Mouse (Mus musculus): ENCODE data around the gene Itpkc. TPM values are rescaled to one million over a fixed set of nuclear protein-coding genes. Genes with fewer than 3 reads are reported as not detected.
A peak's percentile ranks its signal among the peaks of the same experiment; 100 is the strongest.

The Itpkc gene
- polyA plus RNA-seq, 1 experiment = 12.4 TPM

GRCm38 (mm10) chr7:27224877-27225575, 3.4 kb downstream of the Itpkc start:
- TF ChIP-seq POLR2A (IDR thresholded peaks at IDR 0.05; ENCODE audit: borderline replicate concordance, insufficient read depth, low read length) (no peak), CTCF (IDR thresholded peaks at IDR 0.05; ENCODE audit: borderline replicate concordance, insufficient read depth, low read depth, low read length) (no peak)
- Histone ChIP-seq H3K27me3 (ENCODE audit: control insufficient read depth, insufficient read depth, low read length) (no peaks in the 10 kb centered on the region), H3K4me1 (ENCODE audit: control insufficient read depth, insufficient read depth, low read length) (peaks cover 17% of the 10 kb centered on the region), H3K4me3 (replicated peaks; ENCODE audit: insufficient read depth, low read depth, low read length) (peak overlapping the region; percentile 60), H3K27ac (ENCODE audit: insufficient read depth, low read length) (peak overlapping the region; percentile 14; the same call in 1 of the 2 replicates)
- WGBS = 20% methylated on average over 11 of the region's 11 CpGs
- peak; percentile 39 to 44 for DNase-seq

GRCm38 (mm10) chr7:27222538-27222937, 5.9 kb downstream of the Itpkc start:
- Histone ChIP-seq H3K4me3 (replicated peaks; ENCODE audit: insufficient read depth, low read depth, low read length) (no peak overlapping the region), H3K4me1 (ENCODE audit: control insufficient read depth, insufficient read depth, low read length) (peaks cover 25% of the 10 kb centered on the region), H3K27me3 (ENCODE audit: control insufficient read depth, insufficient read depth, low read length) (no peaks in the 10 kb centered on the region), H3K27ac (ENCODE audit: insufficient read depth, low read length) (no peak overlapping the region)
- no peak for TF ChIP-seq CTCF (IDR thresholded peaks at IDR 0.05; ENCODE audit: borderline replicate concordance, insufficient read depth, low read depth, low read length)
- no peak for DNase-seq
- WGBS = 80% methylated on average over 1 of the region's 1 CpGs

- H3K4me3 ChIP-seq (replicated peaks; ENCODE audit: insufficient read depth, low read depth, low read length) = no peak overlapping the region
- H3K27ac ChIP-seq (ENCODE audit: insufficient read depth, low read length) = no peak overlapping the region
- no peak for DNase-seq
- 22% methylated on average over 6 of the region's 6 CpGs for WGBS
- TF ChIP-seq CTCF (IDR thresholded peaks at IDR 0.05; ENCODE audit: borderline replicate concordance, insufficient read depth, low read depth, low read length) (no peak), POLR2A (IDR thresholded peaks at IDR 0.05; ENCODE audit: borderline replicate concordance, insufficient read depth, low read length) (no peak)
- no peaks in the 10 kb centered on the region for H3K27me3 ChIP-seq (ENCODE audit: control insufficient read depth, insufficient read depth, low read length)
- peaks cover 28% of the 10 kb centered on the region for H3K4me1 ChIP-seq (ENCODE audit: control insufficient read depth, insufficient read depth, low read length)
These were observed 6.5 kb downstream of the Itpkc start for GRCm38 (mm10) chr7:27221939-27222338.

- no peak overlapping the region for H3K4me3 ChIP-seq (replicated peaks; ENCODE audit: insufficient read depth, low read depth, low read length)
- no peak overlapping the region for H3K27ac ChIP-seq (ENCODE audit: insufficient read depth, low read length)
- TF ChIP-seq POLR2A (IDR thresholded peaks at IDR 0.05; ENCODE audit: borderline replicate concordance, insufficient read depth, low read length) (no peak), CTCF (IDR thresholded peaks at IDR 0.05; ENCODE audit: borderline replicate concordance, insufficient read depth, low read depth, low read length) (no peak)
- no peak for DNase-seq
- H3K27me3 ChIP-seq (ENCODE audit: control insufficient read depth, insufficient read depth, low read length) = no peaks in the 10 kb centered on the region
- peaks cover 29% of the 10 kb centered on the region for H3K4me1 ChIP-seq (ENCODE audit: control insufficient read depth, insufficient read depth, low read length)
- WGBS = 75% methylated on average over 11 of the region's 11 CpGs
These were observed 8.5 kb downstream of the Itpkc start for GRCm38 (mm10) chr7:27219937-27220336.

GRCm38 (mm10) chr7:27218586-27218985, 9.9 kb downstream of the Itpkc start:
- DNase-seq = peak; percentile 71 to 91

GRCm38 (mm10) chr7:27212626-27213025, 15.8 kb downstream of the Itpkc start:
- Histone ChIP-seq H3K27me3 (ENCODE audit: control insufficient read depth, insufficient read depth, low read length) (no peaks in the 10 kb centered on the region), H3K27ac (ENCODE audit: insufficient read depth, low read length) (peak overlapping the region; percentile 39; the same call in 1 of the 2 replicates), H3K4me3 (replicated peaks; ENCODE audit: insufficient read depth, low read depth, low read length) (no peak overlapping the region), H3K4me1 (ENCODE audit: control insufficient read depth, insufficient read depth, low read length) (peaks cover 15% of the 10 kb centered on the region)
- WGBS = 6% methylated on average over 2 of the region's 2 CpGs
- DNase-seq = peak; percentile 27 to 38
- TF ChIP-seq CTCF (IDR thresholded peaks at IDR 0.05; ENCODE audit: borderline replicate concordance, insufficient read depth, low read depth, low read length) = no peak
- TF ChIP-seq POLR2A (IDR thresholded peaks at IDR 0.05; ENCODE audit: borderline replicate concordance, insufficient read depth, low read length) = no peak

More at GRCm38 (mm10) chr7:27218586-27218985, 9.9 kb downstream of the Itpkc start:
- Histone ChIP-seq H3K4me1 (ENCODE audit: control insufficient read depth, insufficient read depth, low read length) (peaks cover 19% of the 10 kb centered on the region), H3K27ac (ENCODE audit: insufficient read depth, low read length) (peak overlapping the region; percentile 93), H3K4me3 (replicated peaks; ENCODE audit: insufficient read depth, low read depth, low read length) (no peak overlapping the region), H3K27me3 (ENCODE audit: control insufficient read depth, insufficient read depth, low read length) (no peaks in the 10 kb centered on the region)
- 16% methylated on average over 7 of the region's 7 CpGs for WGBS
- TF ChIP-seq POLR2A (IDR thresholded peaks at IDR 0.05; ENCODE audit: borderline replicate concordance, insufficient read depth, low read length) (no peak), CTCF (IDR thresholded peaks at IDR 0.05; ENCODE audit: borderline replicate concordance, insufficient read depth, low read depth, low read length) (no peak)

- TF ChIP-seq POLR2A (IDR thresholded peaks at IDR 0.05; ENCODE audit: borderline replicate concordance, insufficient read depth, low read length) (no peak), CTCF (IDR thresholded peaks at IDR 0.05; ENCODE audit: borderline replicate concordance, insufficient read depth, low read depth, low read length) (no peak)
- WGBS = 50% methylated on average over 8 of the region's 8 CpGs
- Histone ChIP-seq H3K27me3 (ENCODE audit: control insufficient read depth, insufficient read depth, low read length) (no peaks in the 10 kb centered on the region), H3K27ac (ENCODE audit: insufficient read depth, low read length) (peak overlapping the region; percentile 20), H3K4me3 (replicated peaks; ENCODE audit: insufficient read depth, low read depth, low read length) (no peak overlapping the region), H3K4me1 (ENCODE audit: control insufficient read depth, insufficient read depth, low read length) (peaks cover 11% of the 10 kb centered on the region)
- peak; percentile 57 to 67 for DNase-seq
These were observed 24.6 kb downstream of the Itpkc start for GRCm38 (mm10) chr7:27203730-27204449.

GRCm38 (mm10) chr7:27198779-27199178, 29.7 kb downstream of the Itpkc start:
- no peak overlapping the region for H3K27ac ChIP-seq (ENCODE audit: insufficient read depth, low read length)
- H3K4me3 ChIP-seq (replicated peaks; ENCODE audit: insufficient read depth, low read depth, low read length) = no peak overlapping the region
- no peaks in the 10 kb centered on the region for H3K27me3 ChIP-seq (ENCODE audit: control insufficient read depth, insufficient read depth, low read length)
- WGBS = 92% methylated on average over 8 of the region's 8 CpGs
- TF ChIP-seq CTCF (IDR thresholded peaks at IDR 0.05; ENCODE audit: borderline replicate concordance, insufficient read depth, low read depth, low read length) = no peak
- peaks cover 6% of the 10 kb centered on the region for H3K4me1 ChIP-seq (ENCODE audit: control insufficient read depth, insufficient read depth, low read length)
- DNase-seq = no peak
